Comparison of ENCODE assay signal across 25 mouse cellular contexts in genomic region chr9:87008507-87008906, GRCm38 (mm10). TPM values are rescaled to one million over a fixed set of nuclear protein-coding genes. Genes with fewer than 3 reads are reported as not detected.
"Had no signal": no experiment of that assay in that cellular context is flagged by ENCODE, and none has a peak within 500 bp of the region (broad histone marks: within the 10 kb centered on the region; RNA-seq: fewer than 3 reads in every experiment).

No protein-coding gene starts in this region.

- H3K4me3 ChIP-seq: limb, embryonic 10.5 days; limb, embryonic 13.5 days; liver, embryonic 12.5 days; liver, embryonic 15.5 days; lung, embryonic 15.5 days; megakaryocyte, embryonic 14.5 days; midbrain, embryonic 10.5 days; midbrain, embryonic 13.5 days; myocyte; neural tube, embryonic 13.5 days had no signal

- H3K4me2 ChIP-seq: limb, embryonic 13.5 days; liver, embryonic 12.5 days; liver, embryonic 15.5 days; lung, embryonic 15.5 days; midbrain, embryonic 13.5 days; neural tube, embryonic 13.5 days had no signal

- H3K9me3 ChIP-seq: limb, embryonic 10.5 days; limb, embryonic 13.5 days; liver, embryonic 12.5 days; liver, embryonic 15.5 days; lung, embryonic 15.5 days; megakaryocyte, embryonic 14.5 days; midbrain, embryonic 10.5 days; midbrain, embryonic 13.5 days; neural tube, embryonic 13.5 days had no signal

- DNase-seq: kidney, adult 2 months; kidney, postnatal 10 days; kidney, postnatal 36 days; liver; lung, adult 18-20 months; lung, postnatal 10 days; lung, postnatal 36 days; retina, postnatal 1 day; right cerebral cortex, postnatal 4 days; thymus, adult 2 months; thymus, postnatal 14 days had no signal

- H3K9ac ChIP-seq: limb, embryonic 13.5 days; liver, embryonic 12.5 days; liver, embryonic 15.5 days; lung, embryonic 15.5 days; midbrain, embryonic 13.5 days; neural tube, embryonic 13.5 days had no signal

- H3K36me3 ChIP-seq: limb, embryonic 10.5 days; limb, embryonic 13.5 days; liver, embryonic 12.5 days; liver, embryonic 15.5 days; lung, embryonic 15.5 days; midbrain, embryonic 10.5 days; midbrain, embryonic 13.5 days; neural tube, embryonic 13.5 days had no signal

- H3K27me3 ChIP-seq: neural tube, embryonic 13.5 days had no signal

- H3K27ac ChIP-seq: limb, embryonic 10.5 days; limb, embryonic 13.5 days; liver, embryonic 12.5 days; liver, embryonic 15.5 days; lung, embryonic 15.5 days; midbrain, embryonic 10.5 days; midbrain, embryonic 13.5 days; neural tube, embryonic 13.5 days; stomach, postnatal 0 days had no signal

- ATAC-seq: liver, embryonic 12.5 days; midbrain, embryonic 13.5 days; midbrain, embryonic 16.5 days had no signal

- H3K4me1 ChIP-seq: limb, embryonic 10.5 days; limb, embryonic 13.5 days; liver, embryonic 12.5 days; liver, embryonic 15.5 days; lung, embryonic 15.5 days; megakaryocyte, embryonic 14.5 days; midbrain, embryonic 10.5 days; midbrain, embryonic 13.5 days; neural tube, embryonic 13.5 days had no signal

RNA-seq across cellular contexts. Expression of gene Ripply2, which starts 6.8 kb away (rescaled TPM):
- total RNA-seq: monocyte, adult 5-6 weeks; neutrophil, adult 5-6 weeks had no signal
- polyA plus RNA-seq: kidney, adult 2 months; limb, embryonic 13.5 days; liver, embryonic 12.5 days; liver, embryonic 15.5 days; lung, embryonic 15.5 days; myocyte had no signal
